Mouse (Mus musculus) midbrain, embryonic 16.5 days (tissue): ENCODE measurements around the gene Etv1. TPM values are rescaled to one million over a fixed set of nuclear protein-coding genes. Genes with fewer than 3 reads are reported as not detected.

Experiments used
- ATAC-seq: fragments of 200-750 bp; cut with Nextera tagmentation; 2 replicates; pipeline ENCODE4 v1.8.0; 2017; ENCODE audit warnings: moderate TSS enrichment
- H3K27ac ChIP-seq: fragments of 300-500 bp; sonication (generic); 2 replicates; pipeline ENCODE4 v1.5.1; 2014; ENCODE audit warnings: mild to moderate bottlenecking, low read length, mixed read lengths
- H3K27me3 ChIP-seq: fragments of 300-500 bp; sonication (generic); 2 replicates; pipeline ENCODE4 v1.6.1; 2014; ENCODE audit warnings: low read depth, low read length, mixed read lengths; ENCODE audit not compliant: control insufficient read depth, insufficient read depth
- H3K36me3 ChIP-seq: fragments of 300-500 bp; sonication (generic); 2 replicates; pipeline ENCODE4 v1.6.1; 2014; ENCODE audit warnings: mild to moderate bottlenecking, low read length, moderate library complexity, mixed read lengths; ENCODE audit not compliant: control insufficient read depth, insufficient read depth
- H3K4me1 ChIP-seq: fragments of 300-500 bp; sonication (generic); 2 replicates; pipeline ENCODE4 v1.6.1; 2014; ENCODE audit warnings: mild to moderate bottlenecking, low read length, mixed read lengths; ENCODE audit not compliant: control insufficient read depth, insufficient read depth
- H3K4me2 ChIP-seq: fragments of 300-500 bp; sonication (generic); 2 replicates; pipeline ENCODE4 v1.6.1; 2014; ENCODE audit warnings: mild to moderate bottlenecking, low read length, mixed read lengths
- H3K4me3 ChIP-seq: fragments of 300-500 bp; sonication (generic); 2 replicates; pipeline ENCODE4 v1.5.1; 2014; ENCODE audit warnings: low read depth, mild to moderate bottlenecking, low read length, moderate library complexity, mixed read lengths
- H3K9ac ChIP-seq: fragments of 300-500 bp; sonication (generic); 2 replicates; pipeline ENCODE4 v1.6.1; 2014; ENCODE audit warnings: low read depth, low read length, mixed read lengths
- H3K9me3 ChIP-seq: fragments of 300-500 bp; sonication (generic); replicated peaks from 2 replicates; pipeline ENCODE4 v1.6.1; 2014; ENCODE audit warnings: mild to moderate bottlenecking, low read length, mixed read lengths; ENCODE audit not compliant: control insufficient read depth, poor library complexity, severe bottlenecking
- WGBS: fragments of 180-500 bp; shearing (Covaris S2); extraction: QIAGEN DNeasy Blood & Tissue Kit; methylation state at CpG from one replicate; pipeline ENCODE4 v1.1.7; 2014; 5-methylcytosine and 5-hydroxymethylcytosine counted together
- polyA plus RNA-seq: library from polyadenylated mRNA; unstranded; fragments of >200 nt; fragmentation: Nextera tagmentation; extraction: Ambion mirVana; gene quantifications from 2 replicates; pipeline ENCODE4 v1.2.1, GENCODE M21; 2015

The Etv1 gene
- polyA plus RNA-seq, 1 experiment from 2014 or later, result 30.5 TPM

DNA sequence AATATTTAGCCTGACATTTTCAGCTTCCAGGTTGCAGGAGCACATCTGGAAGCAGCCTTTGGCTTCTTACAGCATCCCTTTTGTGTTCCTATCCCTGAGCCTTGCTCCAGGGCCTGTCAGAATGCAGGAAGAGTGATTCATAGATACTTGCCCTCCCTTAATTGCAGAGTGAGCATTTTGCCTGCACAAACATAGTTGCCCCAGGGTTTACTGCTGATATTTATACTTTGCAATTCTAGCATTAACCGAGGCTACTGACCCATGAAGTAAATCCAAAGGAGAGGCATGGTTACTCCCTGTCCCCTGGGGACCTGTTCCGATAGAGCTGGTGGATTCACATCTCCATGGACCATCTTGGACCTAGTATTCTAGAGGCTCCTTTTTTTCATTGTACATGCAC lies 14.5 kb downstream of the Etv1 start:
- Histone ChIP-seq H3K4me3 (no peak overlapping the region), H3K4me2 (no peak overlapping the region), H3K9ac (no peak overlapping the region), H3K27ac (no peak overlapping the region), H3K27me3 (no peaks in the 10 kb centered on the region), H3K4me1 (no peaks in the 10 kb centered on the region), H3K36me3 (no peaks in the 10 kb centered on the region), H3K9me3 (no peaks in the 10 kb centered on the region)
- WGBS, result 54% methylated on average over 2 of the region's 2 CpGs
- no peak for ATAC-seq

DNA sequence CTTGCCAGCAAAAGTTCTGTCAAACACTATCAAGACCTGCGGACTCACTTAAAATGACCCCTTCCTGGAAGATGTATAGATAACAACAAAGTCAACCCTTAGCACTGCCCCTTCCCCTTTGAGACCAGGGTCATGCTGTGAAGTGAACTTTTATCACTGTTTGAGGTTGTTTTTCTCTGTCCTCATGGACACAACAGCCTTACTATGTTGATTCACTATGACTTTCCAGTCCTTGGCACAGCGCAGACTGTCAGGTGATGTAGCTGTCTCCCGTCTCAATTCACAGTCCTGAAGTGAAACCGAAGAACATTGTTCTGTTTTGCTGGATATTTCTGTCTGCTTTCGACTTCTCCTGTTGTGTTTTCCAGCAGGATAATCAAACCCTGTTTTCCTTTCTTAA lies 27.9 kb downstream of the Etv1 start:
- H3K27me3 ChIP-seq, result no peaks in the 10 kb centered on the region
- no peak overlapping the region for H3K4me3 ChIP-seq
- no peaks in the 10 kb centered on the region for H3K4me1 ChIP-seq
- H3K9ac ChIP-seq, result no peak overlapping the region
- ATAC-seq, result no peak
- no peaks in the 10 kb centered on the region for H3K9me3 ChIP-seq
- H3K27ac ChIP-seq, result no peak overlapping the region
- H3K4me2 ChIP-seq, result no peak overlapping the region
- H3K36me3 ChIP-seq, result no peaks in the 10 kb centered on the region
- WGBS, result 87% methylated on average over 5 of the region's 5 CpGs

GRCm38 (mm10) chr12:38812392-38812791 lies 33.2 kb downstream of the Etv1 start:
- no peak for ATAC-seq
- no peaks in the 10 kb centered on the region for H3K9me3 ChIP-seq
- H3K27ac ChIP-seq, result no peak overlapping the region
- H3K4me2 ChIP-seq, result no peak overlapping the region
- H3K4me1 ChIP-seq, result no peaks in the 10 kb centered on the region
- whole genome bisulfite sequencing, result 71% methylated on average over 6 of the region's 6 CpGs
- no peak overlapping the region for H3K9ac ChIP-seq
- no peaks in the 10 kb centered on the region for H3K27me3 ChIP-seq
- H3K36me3 ChIP-seq, result no peaks in the 10 kb centered on the region
- no peak overlapping the region for H3K4me3 ChIP-seq

GRCm38 (mm10) chr12:38814010-38814786 lies 35.0 kb downstream of the Etv1 start:
- Histone ChIP-seq H3K9ac (no peak overlapping the region), H3K27ac (no peak overlapping the region), H3K4me1 (no peaks in the 10 kb centered on the region), H3K9me3 (no peaks in the 10 kb centered on the region), H3K36me3 (no peaks in the 10 kb centered on the region), H3K27me3 (no peaks in the 10 kb centered on the region), H3K4me3 (no peak overlapping the region), H3K4me2 (no peak overlapping the region)
- WGBS, result 84% methylated on average over 6 of the region's 6 CpGs
- no peak for ATAC-seq

GRCm38 (mm10) chr12:38816235-38816634 lies 37.1 kb downstream of the Etv1 start:
- no peak for ATAC-seq

GRCm38 (mm10) chr12:38818320-38818719 lies 39.1 kb downstream of the Etv1 start:
- no peak overlapping the region for H3K27ac ChIP-seq
- no peak overlapping the region for H3K9ac ChIP-seq
- no peak overlapping the region for H3K4me3 ChIP-seq
- no peaks in the 10 kb centered on the region for H3K36me3 ChIP-seq
- ATAC-seq, result no peak
- 93% methylated on average over 2 of the region's 2 CpGs for WGBS
- H3K4me1 ChIP-seq, result no peaks in the 10 kb centered on the region
- H3K27me3 ChIP-seq, result no peaks in the 10 kb centered on the region
- no peak overlapping the region for H3K4me2 ChIP-seq
- H3K9me3 ChIP-seq, result no peaks in the 10 kb centered on the region

More at GRCm38 (mm10) chr12:38816235-38816634, 37.1 kb downstream of the Etv1 start:
- H3K36me3 ChIP-seq, result no peaks in the 10 kb centered on the region
- 39% methylated on average over 3 of the region's 3 CpGs for WGBS
- H3K27me3 ChIP-seq, result no peaks in the 10 kb centered on the region
- H3K4me2 ChIP-seq, result no peak overlapping the region
- H3K27ac ChIP-seq, result no peak overlapping the region
- H3K9me3 ChIP-seq, result no peaks in the 10 kb centered on the region
- H3K4me1 ChIP-seq, result no peaks in the 10 kb centered on the region
- no peak overlapping the region for H3K9ac ChIP-seq
- no peak overlapping the region for H3K4me3 ChIP-seq

GRCm38 (mm10) chr12:38820642-38821041 lies 41.5 kb downstream of the Etv1 start:
- WGBS, result 74% methylated on average over 4 of the region's 4 CpGs
- Histone ChIP-seq H3K27me3 (no peaks in the 10 kb centered on the region), H3K4me1 (no peaks in the 10 kb centered on the region), H3K4me3 (no peak overlapping the region), H3K27ac (no peak overlapping the region), H3K36me3 (no peaks in the 10 kb centered on the region), H3K9me3 (no peaks in the 10 kb centered on the region), H3K9ac (no peak overlapping the region), H3K4me2 (no peak overlapping the region)
- no peak for ATAC-seq

GRCm38 (mm10) chr12:38824405-38824804 lies 45.2 kb downstream of the Etv1 start:
- Histone ChIP-seq H3K27ac (no peak overlapping the region), H3K4me2 (no peak overlapping the region), H3K9me3 (no peaks in the 10 kb centered on the region), H3K36me3 (no peaks in the 10 kb centered on the region), H3K27me3 (no peaks in the 10 kb centered on the region), H3K4me1 (no peaks in the 10 kb centered on the region), H3K9ac (no peak overlapping the region), H3K4me3 (no peak overlapping the region)
- 82% methylated on average over 10 of the region's 10 CpGs for WGBS
- no peak for ATAC-seq

- no peaks in the 10 kb centered on the region for H3K36me3 ChIP-seq
- 95% methylated on average over 10 of the region's 10 CpGs for WGBS
- no peak overlapping the region for H3K4me3 ChIP-seq
- ATAC-seq, result no peak
- H3K27ac ChIP-seq, result no peak overlapping the region
- H3K9me3 ChIP-seq, result no peaks in the 10 kb centered on the region
- no peaks in the 10 kb centered on the region for H3K27me3 ChIP-seq
- H3K4me1 ChIP-seq, result no peaks in the 10 kb centered on the region
- H3K9ac ChIP-seq, result no peak overlapping the region
- no peak overlapping the region for H3K4me2 ChIP-seq
These were observed 53.8 kb downstream of the Etv1 start for GRCm38 (mm10) chr12:38832981-38833380.
